Mouse (Mus musculus): ENCODE measurements around the gene Tmed11.
"Not testable (repeated sequence)": the region's sequence is repeated elsewhere in the genome, so short reads cannot be mapped to it uniquely, and the experiment has no call there.

Tmed11 gene

GRCm38 (mm10) chr5:108795263-108795662 is at the start of gene Tmed11:
TSS of gene Tmed11 (minus strand) at chr5:108795363.
- DNase-seq = not testable (repeated sequence)

GRCm38 (mm10) chr5:108836156-108836555 is 41.0 kb upstream of the Tmed11 start:
- no peak for DNase-seq

- DNase-seq = no peak
Observed at GRCm38 (mm10) chr5:108823276-108823675, 28.1 kb upstream of the Tmed11 start.

GRCm38 (mm10) chr5:108808750-108809149 is 13.6 kb upstream of the Tmed11 start, which contains the start of gene Vmn2r8:
TSS of gene Vmn2r8 (minus strand) at chr5:108808850.
- DNase-seq = not testable (repeated sequence)

GRCm38 (mm10) chr5:108803646-108804045 is 8.5 kb upstream of the Tmed11 start:
- no peak for DNase-seq

- DNase-seq = not testable (repeated sequence)
Observed at GRCm38 (mm10) chr5:108790385-108790784, 4.8 kb downstream of the Tmed11 start.

GRCm38 (mm10) chr5:108774630-108775306 is 20.4 kb downstream of the Tmed11 start, which contains the start of gene Rnf212:
TSS of gene Rnf212 (minus strand) at chr5:108774982.
- no peak for DNase-seq

GRCm38 (mm10) chr5:108760002-108760401 is 35.2 kb downstream of the Tmed11 start:
- no peak for DNase-seq

- DNase-seq = peak; percentile 17
Observed at GRCm38 (mm10) chr5:108758396-108758795, 36.8 kb downstream of the Tmed11 start.

- not testable (repeated sequence) for DNase-seq
Observed at GRCm38 (mm10) chr5:108751258-108751657, 43.9 kb downstream of the Tmed11 start.

- DNase-seq = no peak
Observed at GRCm38 (mm10) chr5:108750328-108751210, 44.6 kb downstream of the Tmed11 start.

- DNase-seq = no peak
Observed at GRCm38 (mm10) chr5:108744629-108745028, 50.5 kb downstream of the Tmed11 start.

- DNase-seq = no peak
Observed at GRCm38 (mm10) chr5:108743856-108744255, 51.3 kb downstream of the Tmed11 start.

- no peak for DNase-seq
Observed at GRCm38 (mm10) chr5:108742596-108742995, 52.6 kb downstream of the Tmed11 start.

- no peak for DNase-seq
Observed at GRCm38 (mm10) chr5:108741844-108742243, 53.3 kb downstream of the Tmed11 start.

- DNase-seq = no peak
Observed at GRCm38 (mm10) chr5:108727425-108727824, 67.7 kb downstream of the Tmed11 start.

Measured in right cerebral cortex, postnatal 25 days (tissue).